Mouse (Mus musculus): ENCODE measurements around the gene Umps. TPM values are rescaled to one million over a fixed set of nuclear protein-coding genes. Genes with fewer than 3 reads are reported as not detected.

Umps gene
- polyA plus RNA-seq, 1 experiment from 2014 or later = 71.1 TPM

- Histone ChIP-seq H3K27ac (ENCODE audit: low read depth) (no peak overlapping the region), H3K9ac (no peak overlapping the region), H3K27me3 (ENCODE audit: insufficient read depth, low read length) (no peaks in the 10 kb centered on the region), H3K9me3 (ENCODE audit: low read depth, low read length) (no peaks in the 10 kb centered on the region), H3K4me3 (ENCODE audit: low read depth, low read length) (no peak overlapping the region), H3K4me2 (no peak overlapping the region), H3K4me1 (ENCODE audit: insufficient read depth) (no peaks in the 10 kb centered on the region), H3K36me3 (ENCODE audit: insufficient read depth) (no peaks in the 10 kb centered on the region)
- ATAC-seq (ENCODE audit: insufficient read depth) = no peak
- 60% methylated on average over 17 of the region's 17 CpGs for WGBS
- TF ChIP-seq CTCF (IDR thresholded peaks at IDR 0.05; ENCODE audit: low read depth) = peak; percentile 88
- peak; percentile 75 for DNase-seq
These were observed 21.6 kb upstream of the Umps start for GRCm38 (mm10) chr16:33988358-33989012.

GRCm38 (mm10) chr16:33986993-33987392, 20.2 kb upstream of the Umps start:
- no peak overlapping the region for H3K27ac ChIP-seq (ENCODE audit: low read depth)
- DNase-seq = no peak
- no peaks in the 10 kb centered on the region for H3K27me3 ChIP-seq (ENCODE audit: insufficient read depth, low read length)
- no peaks in the 10 kb centered on the region for H3K4me1 ChIP-seq (ENCODE audit: insufficient read depth)
- no peak overlapping the region for H3K4me2 ChIP-seq
- H3K36me3 ChIP-seq (ENCODE audit: insufficient read depth) = no peaks in the 10 kb centered on the region
- no peak for ATAC-seq (ENCODE audit: insufficient read depth)
- no peak overlapping the region for H3K4me3 ChIP-seq (ENCODE audit: low read depth, low read length)
- H3K9me3 ChIP-seq (ENCODE audit: low read depth, low read length) = no peaks in the 10 kb centered on the region
- no peak for TF ChIP-seq CTCF (IDR thresholded peaks at IDR 0.05; ENCODE audit: low read depth)
- WGBS = 84% methylated on average over 7 of the region's 7 CpGs
- H3K9ac ChIP-seq = no peak overlapping the region

- DNase-seq = no peak
- Histone ChIP-seq H3K9me3 (ENCODE audit: low read depth, low read length) (no peaks in the 10 kb centered on the region), H3K27ac (ENCODE audit: low read depth) (no peak overlapping the region), H3K4me2 (no peak overlapping the region), H3K4me1 (ENCODE audit: insufficient read depth) (no peaks in the 10 kb centered on the region), H3K27me3 (ENCODE audit: insufficient read depth, low read length) (no peaks in the 10 kb centered on the region), H3K36me3 (ENCODE audit: insufficient read depth) (no peaks in the 10 kb centered on the region), H3K9ac (no peak overlapping the region), H3K4me3 (ENCODE audit: low read depth, low read length) (no peak overlapping the region)
- no peak for TF ChIP-seq CTCF (IDR thresholded peaks at IDR 0.05; ENCODE audit: low read depth)
- no peak for ATAC-seq (ENCODE audit: insufficient read depth)
- 86% methylated on average over 6 of the region's 6 CpGs for WGBS
These were observed 18.5 kb upstream of the Umps start for GRCm38 (mm10) chr16:33985372-33985771.

DNA sequence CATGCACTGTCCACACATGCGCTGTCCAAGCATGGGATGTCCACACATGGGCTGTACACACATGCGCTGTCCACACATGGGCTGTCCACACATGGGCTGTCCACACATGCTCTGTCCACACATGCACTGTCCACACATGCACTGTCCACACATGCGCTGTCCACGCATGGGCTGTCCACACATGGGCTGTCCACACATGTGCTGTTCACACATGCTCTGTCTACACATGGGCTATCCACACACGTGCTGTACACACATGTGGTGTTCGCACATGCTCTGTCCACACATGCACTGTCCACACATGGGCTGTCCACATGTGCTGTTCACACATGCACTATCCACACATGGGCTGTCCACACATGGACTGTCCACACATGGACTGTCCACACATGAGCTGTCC, 16.9 kb upstream of the Umps start:
- no peak overlapping the region for H3K4me2 ChIP-seq
- no peak overlapping the region for H3K27ac ChIP-seq (ENCODE audit: low read depth)
- no peak overlapping the region for H3K4me3 ChIP-seq (ENCODE audit: low read depth, low read length)
- ATAC-seq (ENCODE audit: insufficient read depth) (no peak), DNase-seq (no peak)
- H3K27me3 ChIP-seq (ENCODE audit: insufficient read depth, low read length) = no peaks in the 10 kb centered on the region
- no peaks in the 10 kb centered on the region for H3K4me1 ChIP-seq (ENCODE audit: insufficient read depth)
- no peak for TF ChIP-seq CTCF (IDR thresholded peaks at IDR 0.05; ENCODE audit: low read depth)
- 91% methylated on average over 6 of the region's 6 CpGs for WGBS
- no peaks in the 10 kb centered on the region for H3K36me3 ChIP-seq (ENCODE audit: insufficient read depth)
- no peaks in the 10 kb centered on the region for H3K9me3 ChIP-seq (ENCODE audit: low read depth, low read length)
- H3K9ac ChIP-seq = no peak overlapping the region

DNA sequence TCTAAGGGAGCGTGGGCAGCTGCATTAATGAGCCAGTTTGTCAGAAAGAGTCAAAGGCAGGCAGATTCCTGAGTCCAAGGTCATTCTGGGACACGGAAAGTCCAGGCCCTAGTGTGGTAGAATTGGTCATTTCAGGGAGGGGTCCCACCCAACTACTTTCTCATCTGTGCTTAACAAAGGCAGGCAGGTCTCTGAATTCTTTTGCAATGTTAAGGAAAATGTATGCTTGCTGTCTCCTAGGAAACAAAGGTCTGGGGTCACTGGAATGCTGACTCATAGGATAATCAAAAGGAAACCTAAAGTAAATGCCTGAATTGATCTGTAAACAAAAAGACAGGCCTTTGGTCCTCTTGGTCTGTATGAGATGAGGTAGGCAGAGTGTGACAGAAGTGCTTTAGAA, 13.0 kb upstream of the Umps start:
- Histone ChIP-seq H3K9ac (no peak overlapping the region), H3K27ac (ENCODE audit: low read depth) (no peak overlapping the region), H3K4me2 (no peak overlapping the region), H3K4me1 (ENCODE audit: insufficient read depth) (no peaks in the 10 kb centered on the region), H3K9me3 (ENCODE audit: low read depth, low read length) (no peaks in the 10 kb centered on the region), H3K36me3 (ENCODE audit: insufficient read depth) (no peaks in the 10 kb centered on the region), H3K27me3 (ENCODE audit: insufficient read depth, low read length) (no peaks in the 10 kb centered on the region), H3K4me3 (ENCODE audit: low read depth, low read length) (no peak overlapping the region)
- ATAC-seq (ENCODE audit: insufficient read depth) (no peak), DNase-seq (peak; percentile 16)
- TF ChIP-seq CTCF (IDR thresholded peaks at IDR 0.05; ENCODE audit: low read depth) = no peak
- WGBS = 56% methylated on average over 2 of the region's 2 CpGs

DNA sequence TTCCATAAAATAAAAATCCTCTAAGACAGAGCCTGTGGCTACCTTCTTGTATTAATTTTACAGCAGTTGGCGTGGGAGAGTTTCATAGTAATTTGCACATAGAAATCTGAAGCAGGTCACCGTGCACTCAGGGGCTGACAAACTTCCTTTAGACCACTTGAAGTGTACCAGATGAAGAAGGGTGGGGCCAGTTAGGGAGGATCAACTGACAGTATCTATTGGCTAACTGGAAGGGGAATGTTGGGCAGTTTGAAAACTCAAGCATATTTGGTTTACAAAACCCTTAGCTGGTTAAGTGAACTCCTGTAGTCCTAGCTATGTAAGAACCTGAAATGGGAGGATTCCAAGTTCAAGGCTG, 424 bp upstream of the Umps start:
- WGBS = 56% methylated on average over 2 of the region's 2 CpGs
- Histone ChIP-seq H3K9me3 (ENCODE audit: low read depth, low read length) (no peaks in the 10 kb centered on the region), H3K4me2 (peak overlapping the region; percentile 86), H3K4me1 (ENCODE audit: insufficient read depth) (no peaks in the 10 kb centered on the region), H3K36me3 (ENCODE audit: insufficient read depth) (peaks cover 14% of the 10 kb centered on the region), H3K9ac (peak overlapping the region; percentile 80), H3K4me3 (ENCODE audit: low read depth, low read length) (peak overlapping the region; percentile 90), H3K27me3 (ENCODE audit: insufficient read depth, low read length) (no peaks in the 10 kb centered on the region), H3K27ac (ENCODE audit: low read depth) (no peak overlapping the region)
- DNase-seq (peak; percentile 30), ATAC-seq (ENCODE audit: insufficient read depth) (no peak; the same call in 1 of the 2 replicates)
- no peak for TF ChIP-seq CTCF (IDR thresholded peaks at IDR 0.05; ENCODE audit: low read depth)

DNA sequence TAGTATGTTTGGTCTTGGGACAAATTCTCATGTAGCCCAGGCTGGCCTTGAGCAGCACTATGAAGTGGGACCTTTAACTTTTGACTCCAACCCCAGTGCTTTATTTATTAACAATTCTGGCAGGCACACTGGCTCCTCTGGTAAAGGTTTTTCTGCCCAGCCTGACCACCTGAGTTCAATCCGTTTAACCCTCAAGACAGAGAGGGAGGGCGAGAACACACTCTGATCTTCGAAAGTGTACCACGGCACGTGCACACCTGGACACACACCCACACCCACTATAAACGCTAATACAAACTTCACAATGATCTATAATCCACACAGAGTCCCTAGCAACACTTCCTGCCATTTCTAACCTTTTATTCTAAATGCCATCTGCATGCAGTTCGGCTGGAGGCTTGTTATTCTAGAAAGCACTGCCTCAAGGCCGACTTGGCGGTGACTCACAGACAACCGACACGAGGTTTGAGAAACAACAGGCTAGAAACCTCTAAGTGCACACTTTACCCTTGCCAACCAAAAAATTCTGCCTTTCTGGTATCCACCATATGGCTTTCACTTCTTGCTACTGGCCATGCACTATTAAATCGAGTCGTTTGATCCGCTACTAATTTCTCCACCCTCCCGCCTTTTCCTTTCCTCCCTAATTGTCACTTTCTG, 830 bp downstream of the Umps start:
- H3K4me1 ChIP-seq (ENCODE audit: insufficient read depth) = no peaks in the 10 kb centered on the region
- peaks cover 27% of the 10 kb centered on the region for H3K36me3 ChIP-seq (ENCODE audit: insufficient read depth)
- H3K4me2 ChIP-seq = peak overlapping the region; percentile 86
- ATAC-seq (ENCODE audit: insufficient read depth) = peak; percentile 5; the same call in 1 of the 2 replicates
- H3K27me3 ChIP-seq (ENCODE audit: insufficient read depth, low read length) = no peaks in the 10 kb centered on the region
- peak overlapping the region; percentile 80 for H3K9ac ChIP-seq
- peak overlapping the region; percentile 75; the same call in 1 of the 2 replicates for H3K27ac ChIP-seq (ENCODE audit: low read depth)
- H3K4me3 ChIP-seq (ENCODE audit: low read depth, low read length) = peak overlapping the region; percentile 90
- no peaks in the 10 kb centered on the region for H3K9me3 ChIP-seq (ENCODE audit: low read depth, low read length)
- DNase-seq = peak; percentile 59
- 8% methylated on average over 15 of the region's 15 CpGs for WGBS
- no peak for TF ChIP-seq CTCF (IDR thresholded peaks at IDR 0.05; ENCODE audit: low read depth)

All from lung, embryonic 14.5 days (tissue).